ENCODE assay signal across 20 mouse cellular contexts in the genomic region with DNA sequence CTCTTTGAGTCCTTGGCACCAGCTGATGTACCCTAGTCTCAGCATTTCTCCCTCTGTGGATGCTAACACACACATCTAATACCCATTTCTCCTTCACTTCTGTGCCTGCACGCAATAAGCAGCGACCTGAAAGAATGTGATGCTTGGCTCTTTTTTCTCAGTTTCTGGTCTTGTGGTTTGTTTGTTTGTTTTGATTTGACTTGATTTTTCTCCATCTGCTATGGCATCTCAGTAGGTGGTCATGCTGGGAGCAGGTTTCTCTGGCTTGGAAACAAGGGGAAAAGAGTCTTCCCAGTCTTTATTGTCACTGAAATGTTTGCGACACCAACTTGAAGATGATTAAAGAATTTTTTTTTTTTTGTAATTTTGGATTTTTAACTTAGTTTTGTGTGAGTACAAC.
DNase-seq lines count a peak whose midpoint lies in the region; ATAC-seq and TF ChIP-seq lines count a peak whose summit lies in the region.
"Had no signal": no experiment of that assay in that cellular context is flagged by ENCODE, and none has a peak within 500 bp of the region (broad histone marks: within the 10 kb centered on the region; RNA-seq: fewer than 3 reads in every experiment).

No protein-coding gene starts in this region.

- no peak for TF ChIP-seq CTCF in heart, adult 2 months (IDR thresholded peaks at IDR 0.05)

- no peaks in the 10 kb centered on the region for H3K36me3 ChIP-seq in midbrain, embryonic 11.5 days (ENCODE audit: control insufficient read depth, insufficient read depth, low read length)
- no peaks in the 10 kb centered on the region for H3K36me3 ChIP-seq in intestine, embryonic 15.5 days
- H3K36me3 ChIP-seq in heart, adult 2 months (ENCODE audit: control insufficient read depth, insufficient read depth, low read length): no peaks in the 10 kb centered on the region
- H3K36me3 ChIP-seq: embryonic facial prominence, embryonic 13.5 days; forebrain, embryonic 12.5 days; heart, embryonic 13.5 days; hindbrain, embryonic 12.5 days had no signal

- WGBS in midbrain, embryonic 11.5 days: 75% methylated on average over 3 of the region's 3 CpGs
- 83% methylated on average over 3 of the region's 3 CpGs for WGBS in intestine, embryonic 15.5 days
- WGBS in heart, adult 2 months: 76% methylated on average over 3 of the region's 3 CpGs

- no peaks in the 10 kb centered on the region for H3K79me2 ChIP-seq in heart, adult 2 months (replicated peaks; ENCODE audit: control insufficient read depth, insufficient read depth, low read length)

- no peak for TF ChIP-seq EP300 in heart, adult 2 months (IDR thresholded peaks at IDR 0.05; ENCODE audit: insufficient read depth, low read depth, low read length)

- H3K4me1 ChIP-seq in midbrain, embryonic 11.5 days (ENCODE audit: control insufficient read depth, insufficient read depth, low read length): no peaks in the 10 kb centered on the region
- H3K4me1 ChIP-seq in intestine, embryonic 15.5 days (replicated peaks): no peaks in the 10 kb centered on the region
- no peaks in the 10 kb centered on the region for H3K4me1 ChIP-seq in heart, adult 2 months (ENCODE audit: control insufficient read depth, insufficient read depth, low read length)
- H3K4me1 ChIP-seq: embryonic facial prominence, embryonic 13.5 days; heart, embryonic 13.5 days had no signal

- no peaks in the 10 kb centered on the region for H3K9me3 ChIP-seq in midbrain, embryonic 11.5 days (ENCODE audit: control insufficient read depth, low read length)
- no peaks in the 10 kb centered on the region for H3K9me3 ChIP-seq in intestine, embryonic 15.5 days
- H3K9me3 ChIP-seq: embryonic facial prominence, embryonic 13.5 days; forebrain, embryonic 12.5 days; heart, embryonic 13.5 days; hindbrain, embryonic 12.5 days had no signal

- no peak for ATAC-seq in midbrain, embryonic 11.5 days (ENCODE audit: low FRiP score)
- no peak for ATAC-seq in intestine, embryonic 15.5 days
- ATAC-seq: forebrain, embryonic 16.5 days; hindbrain, embryonic 16.5 days; inflammation-experienced regulatory T-cells, adult 6 months had no signal

- H3K4me3 ChIP-seq in midbrain, embryonic 11.5 days (ENCODE audit: low read depth, low read length): no peak overlapping the region
- H3K4me3 ChIP-seq in intestine, embryonic 15.5 days (replicated peaks): no peak overlapping the region
- H3K4me3 ChIP-seq in heart, adult 2 months: no peak overlapping the region
- H3K4me3 ChIP-seq: embryonic facial prominence, embryonic 13.5 days; forebrain, embryonic 12.5 days; heart, embryonic 13.5 days; hindbrain, embryonic 12.5 days had no signal

- peak; percentile 44 for DNase-seq in cerebellum, adult 11-12 months
- peak; percentile 42 for DNase-seq in cerebellum, adult 8-10 months
- peak; percentile 47 to 63 for DNase-seq in cerebellum, postnatal 14 days
- no peak for DNase-seq in midbrain, embryonic 11.5 days (ENCODE audit: low spot score, missing footprints)
- DNase-seq in thymus, postnatal 36 days: no peak
- no peak for DNase-seq in heart, adult 2 months
- DNase-seq: adrenal gland, adult 2 months; adrenal gland, postnatal 25 days; gastrocnemius, postnatal 14 days; heart, postnatal 4 days; kidney, adult 11 months; kidney, adult 9 months had no signal

- H3K4me2 ChIP-seq in midbrain, embryonic 11.5 days: no peak overlapping the region
- no peak overlapping the region for H3K4me2 ChIP-seq in intestine, embryonic 15.5 days (replicated peaks)
- H3K4me2 ChIP-seq: embryonic facial prominence, embryonic 13.5 days; forebrain, embryonic 12.5 days; heart, embryonic 13.5 days; hindbrain, embryonic 12.5 days had no signal

- intact Hi-C loops in heart, adult 2 months (cut with DNase I): no loop called here

- no peak for TF ChIP-seq POLR2A in heart, adult 2 months (IDR thresholded peaks at IDR 0.05; ENCODE audit: insufficient read depth, low read depth, low read length)

- no peak overlapping the region for H3K9ac ChIP-seq in midbrain, embryonic 11.5 days (ENCODE audit: low read length)
- no peak overlapping the region for H3K9ac ChIP-seq in intestine, embryonic 15.5 days
- H3K9ac ChIP-seq in heart, adult 2 months (ENCODE audit: low read depth, low read length): no peak overlapping the region
- H3K9ac ChIP-seq: embryonic facial prominence, embryonic 13.5 days; forebrain, embryonic 12.5 days; heart, embryonic 13.5 days; hindbrain, embryonic 12.5 days had no signal

- H3K27ac ChIP-seq in midbrain, embryonic 11.5 days (ENCODE audit: low read depth, low read length): no peak overlapping the region
- no peak overlapping the region for H3K27ac ChIP-seq in intestine, embryonic 15.5 days
- no peak overlapping the region for H3K27ac ChIP-seq in heart, adult 2 months
- H3K27ac ChIP-seq: embryonic facial prominence, embryonic 13.5 days; forebrain, embryonic 12.5 days; heart, embryonic 13.5 days; hindbrain, embryonic 12.5 days had no signal

- no peaks in the 10 kb centered on the region for H3K27me3 ChIP-seq in midbrain, embryonic 11.5 days (ENCODE audit: control insufficient read depth, insufficient read depth, low read length)
- no peaks in the 10 kb centered on the region for H3K27me3 ChIP-seq in intestine, embryonic 15.5 days (replicated peaks)
- H3K27me3 ChIP-seq in heart, adult 2 months (ENCODE audit: control insufficient read depth, insufficient read depth, low read length): no peaks in the 10 kb centered on the region
- H3K27me3 ChIP-seq: heart, embryonic 13.5 days; hindbrain, embryonic 12.5 days had no signal

Comparison
In these comparisons a context has a peak if more than half of its experiments do, and no peak if none do; other contexts are left out.
1. DNase-seq: peak in cerebellum, adult 11-12 months (single experiment), cerebellum, adult 8-10 months (single experiment) and cerebellum, postnatal 14 days (2 of 2); none in midbrain, embryonic 11.5 days (single experiment), thymus, postnatal 36 days (0 of 2) and heart, adult 2 months (0 of 2).